Mouse (Mus musculus): Measurements from ENCODE around the gene C8a. TPM values are rescaled to one million over a fixed set of nuclear protein-coding genes. Genes with fewer than 3 reads are reported as not detected.

The C8a gene
- polyA plus RNA-seq, 1 experiment: not detected

DNA sequence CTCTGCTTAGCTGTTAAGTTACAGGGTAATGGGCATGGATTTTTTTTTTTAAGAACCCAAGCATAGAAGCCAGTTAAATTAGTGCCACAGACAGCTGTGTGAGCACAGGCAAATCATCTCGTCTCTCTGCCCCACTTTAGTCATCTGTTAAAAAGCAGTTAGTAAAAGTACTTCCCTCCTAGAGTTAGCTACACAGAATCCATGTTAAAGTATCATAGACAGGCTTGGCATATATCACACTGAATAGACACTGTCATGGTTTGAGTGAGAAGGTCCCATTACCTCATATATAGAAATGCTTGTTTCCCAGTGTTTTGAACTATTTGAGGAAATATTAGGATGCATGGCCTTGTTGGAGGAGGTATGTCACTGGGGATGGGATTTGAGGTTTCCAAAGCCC lies 19.2 kb downstream of the C8a start, which contains the start of gene Gm17662:
Gm17662 (plus strand) TSS at position 301 of the 400 bp plus-strand sequence.
- Histone ChIP-seq H3ac (ENCODE audit: control insufficient read depth, insufficient read length) (no peak within 1 kb of the TSS), H3K4me2 (ENCODE audit: low read depth) (no peak within 1 kb of the TSS), H3K36me3 (ENCODE audit: control insufficient read depth, insufficient read depth) (no peaks in the 10 kb centered on the region), H3K27me3 (ENCODE audit: control insufficient read depth, insufficient read depth, insufficient read length) (no peaks in the 10 kb centered on the region), H3K4me3 (no peak within 1 kb of the TSS), H3K79me2 (ENCODE audit: control insufficient read depth, insufficient read depth) (no peaks in the 10 kb centered on the region)
- TF ChIP-seq TCF3 (IDR thresholded peaks at IDR 0.05; ENCODE audit: insufficient read length, low read depth) (no peak), E2F4 (IDR thresholded peaks at IDR 0.05; ENCODE audit: insufficient read depth) (no peak), MYOG (IDR thresholded peaks at IDR 0.05; ENCODE audit: control insufficient read depth in 1 of 3, insufficient read depth in 1 of 3, insufficient read length in 2 of 3, low read depth in 2 of 3) (no peak), MAX (IDR thresholded peaks at IDR 0.05; ENCODE audit: low read depth) (no peak), MYOD1 (IDR thresholded peaks at IDR 0.05; ENCODE audit: control insufficient read depth in 1 of 3, insufficient read length in 2 of 3, low read depth in 2 of 3) (no peak)

DNA sequence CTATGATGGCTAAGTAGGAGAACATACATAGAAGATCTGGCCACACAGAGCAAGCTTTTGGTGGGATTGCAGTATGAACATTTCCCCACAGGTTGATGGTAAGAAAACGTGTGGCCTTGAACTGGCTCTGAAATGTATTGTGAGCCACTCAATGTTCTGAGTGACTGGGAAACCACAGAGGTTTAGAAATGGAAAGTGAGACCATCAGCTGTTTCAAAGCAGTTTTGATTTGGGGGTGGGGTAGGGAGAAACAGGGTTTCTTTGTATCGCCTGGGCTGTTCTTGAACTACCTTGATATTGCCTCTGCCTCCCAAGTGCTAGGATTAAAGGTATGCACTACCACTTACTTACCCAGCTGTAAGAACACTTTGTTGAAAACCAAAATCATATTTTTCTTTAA lies 21.0 kb downstream of the C8a start:
- H3K4me2 ChIP-seq (ENCODE audit: low read depth): no peak overlapping the region
- H3K4me3 ChIP-seq: no peak overlapping the region
- H3K27me3 ChIP-seq (ENCODE audit: control insufficient read depth, insufficient read depth, insufficient read length): no peaks in the 10 kb centered on the region
- TF ChIP-seq E2F4 (IDR thresholded peaks at IDR 0.05; ENCODE audit: insufficient read depth) (no peak), POLR2AphosphoS2 (IDR thresholded peaks at IDR 0.05; ENCODE audit: insufficient read length, low read depth) (no peak), TCF3 (IDR thresholded peaks at IDR 0.05; ENCODE audit: insufficient read length, low read depth) (no peak), REST (IDR thresholded peaks at IDR 0.05; ENCODE audit: insufficient read depth, insufficient read length) (no peak), CEBPB (IDR thresholded peaks at IDR 0.05; ENCODE audit: insufficient read depth, poor library complexity, severe bottlenecking) (no peak), MAX (IDR thresholded peaks at IDR 0.05; ENCODE audit: low read depth) (no peak), MYOG (IDR thresholded peaks at IDR 0.05; ENCODE audit: control insufficient read depth in 1 of 3, insufficient read depth in 1 of 3, insufficient read length in 2 of 3, low read depth in 2 of 3) (no peak), MYOD1 (IDR thresholded peaks at IDR 0.05; ENCODE audit: control insufficient read depth in 1 of 3, insufficient read length in 2 of 3, low read depth in 2 of 3) (no peak), TCF12 (IDR thresholded peaks at IDR 0.05; ENCODE audit: insufficient read depth, poor library complexity, severe bottlenecking) (no peak), USF1 (IDR thresholded peaks at IDR 0.05; ENCODE audit: low read depth) (no peak), POLR2A (IDR thresholded peaks at IDR 0.05; ENCODE audit: insufficient read length, low read depth) (no peak), SRF (IDR thresholded peaks at IDR 0.05; ENCODE audit: control insufficient read depth, insufficient read length, low read depth) (no peak)
- no peaks in the 10 kb centered on the region for H3K79me2 ChIP-seq (ENCODE audit: control insufficient read depth, insufficient read depth)
- H3K36me3 ChIP-seq (ENCODE audit: control insufficient read depth, insufficient read depth): no peaks in the 10 kb centered on the region
- no peak overlapping the region for H3ac ChIP-seq (ENCODE audit: control insufficient read depth, insufficient read length)

DNA sequence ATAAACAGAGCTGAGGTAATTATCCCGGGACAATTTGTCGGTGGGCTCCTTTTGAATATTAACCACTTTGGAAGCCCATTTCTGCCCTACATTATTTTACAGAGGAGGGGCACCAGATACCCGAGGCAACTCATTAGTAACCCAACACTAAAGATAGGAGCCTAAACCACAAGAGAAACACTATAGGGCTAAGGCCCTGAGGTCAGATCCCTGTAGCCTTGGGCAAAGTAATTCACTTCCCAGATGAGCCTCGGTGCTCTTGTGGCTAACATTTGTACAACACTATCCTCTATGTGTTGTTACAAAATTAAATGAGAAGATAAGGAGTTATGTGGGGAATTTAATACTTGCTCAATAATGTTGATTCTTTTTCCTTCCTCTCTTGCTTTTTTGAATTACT lies 32.7 kb downstream of the C8a start:
- H3K79me2 ChIP-seq (ENCODE audit: control insufficient read depth, insufficient read depth): no peaks in the 10 kb centered on the region
- no peaks in the 10 kb centered on the region for H3K36me3 ChIP-seq (ENCODE audit: control insufficient read depth, insufficient read depth)
- TF ChIP-seq POLR2AphosphoS2 (IDR thresholded peaks at IDR 0.05; ENCODE audit: insufficient read length, low read depth) (no peak), USF1 (IDR thresholded peaks at IDR 0.05; ENCODE audit: low read depth) (no peak), CEBPB (IDR thresholded peaks at IDR 0.05; ENCODE audit: insufficient read depth, poor library complexity, severe bottlenecking) (no peak), MYOG (IDR thresholded peaks at IDR 0.05; ENCODE audit: control insufficient read depth in 1 of 3, insufficient read depth in 1 of 3, insufficient read length in 2 of 3, low read depth in 2 of 3) (no peak), TCF12 (IDR thresholded peaks at IDR 0.05; ENCODE audit: insufficient read depth, poor library complexity, severe bottlenecking) (no peak), MAX (IDR thresholded peaks at IDR 0.05; ENCODE audit: low read depth) (no peak), SRF (IDR thresholded peaks at IDR 0.05; ENCODE audit: control insufficient read depth, insufficient read length, low read depth) (no peak)
- H3K27me3 ChIP-seq (ENCODE audit: control insufficient read depth, insufficient read depth, insufficient read length): no peaks in the 10 kb centered on the region
- H3ac ChIP-seq (ENCODE audit: control insufficient read depth, insufficient read length): no peak overlapping the region
- no peak overlapping the region for H3K4me3 ChIP-seq
- H3K4me2 ChIP-seq (ENCODE audit: low read depth): no peak overlapping the region

DNA sequence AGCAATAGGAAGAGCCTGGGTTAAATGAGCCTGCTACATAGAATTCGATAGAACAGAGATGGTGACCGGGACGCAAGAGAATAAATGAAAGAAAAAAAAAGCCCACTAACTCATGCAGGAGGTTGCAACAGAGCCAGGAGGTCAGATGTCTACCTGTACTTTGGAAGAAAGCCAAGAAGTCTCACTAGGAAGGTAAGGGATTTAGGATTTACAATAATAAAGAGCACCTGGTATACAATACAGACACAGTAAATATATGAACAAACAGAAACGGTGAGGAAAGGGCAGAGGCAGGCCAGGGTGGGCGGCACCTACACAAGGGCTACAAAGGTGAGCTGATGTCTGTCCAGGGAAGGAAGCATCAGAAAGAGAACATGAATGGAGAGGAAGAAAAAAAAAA lies 34.0 kb downstream of the C8a start:
- TF ChIP-seq TCF3 (IDR thresholded peaks at IDR 0.05; ENCODE audit: insufficient read length, low read depth): no peak
- TF ChIP-seq SRF (IDR thresholded peaks at IDR 0.05; ENCODE audit: control insufficient read depth, insufficient read length, low read depth): no peak
- no peak for TF ChIP-seq MAX (IDR thresholded peaks at IDR 0.05; ENCODE audit: low read depth)
- no peak for TF ChIP-seq USF1 (IDR thresholded peaks at IDR 0.05; ENCODE audit: low read depth)
- no peak for TF ChIP-seq TCF12 (IDR thresholded peaks at IDR 0.05; ENCODE audit: insufficient read depth, poor library complexity, severe bottlenecking)
- no peak for TF ChIP-seq POLR2AphosphoS2 (IDR thresholded peaks at IDR 0.05; ENCODE audit: insufficient read length, low read depth)
- no peak for TF ChIP-seq E2F4 (IDR thresholded peaks at IDR 0.05; ENCODE audit: insufficient read depth)
- TF ChIP-seq MYOG (IDR thresholded peaks at IDR 0.05; ENCODE audit: control insufficient read depth in 1 of 3, insufficient read depth in 1 of 3, insufficient read length in 2 of 3, low read depth in 2 of 3): no peak
- TF ChIP-seq POLR2A (IDR thresholded peaks at IDR 0.05; ENCODE audit: insufficient read length, low read depth): no peak
- no peak for TF ChIP-seq MYOD1 (IDR thresholded peaks at IDR 0.05; ENCODE audit: control insufficient read depth in 1 of 3, insufficient read length in 2 of 3, low read depth in 2 of 3)
- no peak for TF ChIP-seq REST (IDR thresholded peaks at IDR 0.05; ENCODE audit: insufficient read depth, insufficient read length)
- TF ChIP-seq CEBPB (IDR thresholded peaks at IDR 0.05; ENCODE audit: insufficient read depth, poor library complexity, severe bottlenecking): no peak
- no peaks in the 10 kb centered on the region for H3K27me3 ChIP-seq (ENCODE audit: control insufficient read depth, insufficient read depth, insufficient read length)
- no peak overlapping the region for H3K4me2 ChIP-seq (ENCODE audit: low read depth)

DNA sequence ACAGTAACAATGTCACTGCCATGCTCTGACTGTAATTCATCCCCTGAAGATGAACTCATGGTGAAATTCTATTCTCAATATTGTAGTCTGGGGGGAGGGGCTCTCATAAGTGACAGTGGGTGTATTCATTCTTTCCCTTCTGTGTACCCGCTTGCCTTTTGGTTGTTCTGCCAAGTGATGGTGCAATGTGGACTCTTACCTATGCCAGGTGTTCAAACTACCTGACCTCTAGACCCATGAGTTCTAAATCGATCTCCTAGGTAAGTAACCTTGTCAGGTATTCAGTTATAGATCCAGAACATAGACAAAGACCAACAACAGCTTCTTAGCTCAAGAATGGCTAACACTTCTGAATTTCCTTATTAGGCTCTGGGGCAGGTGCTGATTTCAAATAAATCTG lies 37.9 kb downstream of the C8a start:
- H3K4me2 ChIP-seq (ENCODE audit: low read depth): no peak overlapping the region
- H3K79me2 ChIP-seq (ENCODE audit: control insufficient read depth, insufficient read depth): no peaks in the 10 kb centered on the region
- no peaks in the 10 kb centered on the region for H3K36me3 ChIP-seq (ENCODE audit: control insufficient read depth, insufficient read depth)
- no peak for TF ChIP-seq REST (IDR thresholded peaks at IDR 0.05; ENCODE audit: insufficient read depth, insufficient read length)
- no peak for TF ChIP-seq USF1 (IDR thresholded peaks at IDR 0.05; ENCODE audit: low read depth)
- TF ChIP-seq TCF12 (IDR thresholded peaks at IDR 0.05; ENCODE audit: insufficient read depth, poor library complexity, severe bottlenecking): no peak
- no peak for TF ChIP-seq CEBPB (IDR thresholded peaks at IDR 0.05; ENCODE audit: insufficient read depth, poor library complexity, severe bottlenecking)
- no peak for TF ChIP-seq POLR2AphosphoS2 (IDR thresholded peaks at IDR 0.05; ENCODE audit: insufficient read length, low read depth)
- TF ChIP-seq MYOD1 (IDR thresholded peaks at IDR 0.05; ENCODE audit: control insufficient read depth in 1 of 3, insufficient read length in 2 of 3, low read depth in 2 of 3): no peak
- no peak for TF ChIP-seq MYOG (IDR thresholded peaks at IDR 0.05; ENCODE audit: control insufficient read depth in 1 of 3, insufficient read depth in 1 of 3, insufficient read length in 2 of 3, low read depth in 2 of 3)
- no peak for TF ChIP-seq MAX (IDR thresholded peaks at IDR 0.05; ENCODE audit: low read depth)
- no peak for TF ChIP-seq TCF3 (IDR thresholded peaks at IDR 0.05; ENCODE audit: insufficient read length, low read depth)
- no peak for TF ChIP-seq POLR2A (IDR thresholded peaks at IDR 0.05; ENCODE audit: insufficient read length, low read depth)
- TF ChIP-seq E2F4 (IDR thresholded peaks at IDR 0.05; ENCODE audit: insufficient read depth): no peak
- TF ChIP-seq SRF (IDR thresholded peaks at IDR 0.05; ENCODE audit: control insufficient read depth, insufficient read length, low read depth): no peak
- no peaks in the 10 kb centered on the region for H3K27me3 ChIP-seq (ENCODE audit: control insufficient read depth, insufficient read depth, insufficient read length)
- no peak overlapping the region for H3ac ChIP-seq (ENCODE audit: control insufficient read depth, insufficient read length)
- no peak overlapping the region for H3K4me3 ChIP-seq

More for the DNA sequence above, 34.0 kb downstream of the C8a start:
- Histone ChIP-seq H3K79me2 (ENCODE audit: control insufficient read depth, insufficient read depth) (no peaks in the 10 kb centered on the region), H3K4me3 (no peak overlapping the region), H3K36me3 (ENCODE audit: control insufficient read depth, insufficient read depth) (no peaks in the 10 kb centered on the region), H3ac (ENCODE audit: control insufficient read depth, insufficient read length) (no peak overlapping the region)

All from myocyte (in vitro differentiated cells).